Mouse (Mus musculus) bone marrow macrophage, adult 2 months (primary cell): ENCODE results near the gene Hist1h2ao. TPM values are rescaled to one million over a fixed set of nuclear protein-coding genes. Genes with fewer than 3 reads are reported as not detected.
"Not testable (repeated sequence)": the region's sequence is repeated elsewhere in the genome, so short reads cannot be mapped to it uniquely, and the experiment has no call there.

Experiments
- H3K27ac ChIP-seq: 2 replicates; pipeline ENCODE4 v1.5.1; 2012; ENCODE audit warnings: low read depth, low read length; ENCODE audit not compliant: insufficient read depth
- H3K4me1 ChIP-seq: 2 replicates; pipeline ENCODE4 v1.6.1; 2012; ENCODE audit warnings: low read length; ENCODE audit not compliant: control insufficient read depth, insufficient read depth
- H3K4me3 ChIP-seq: 2 replicates; pipeline ENCODE4 v1.5.1; 2012; ENCODE audit warnings: mild to moderate bottlenecking, low read length, moderate library complexity; ENCODE audit not compliant: insufficient read depth
- CTCF ChIP-seq: IDR thresholded peaks from 2 replicates; pipeline ENCODE4 v1.5.1; 2012; ENCODE audit warnings: low read depth, mild to moderate bottlenecking, low read length, moderate library complexity
- POLR2A ChIP-seq: IDR thresholded peaks from 2 replicates; pipeline ENCODE4 v1.6.1; 2012; ENCODE audit warnings: mild to moderate bottlenecking, low read depth, low read length, borderline replicate concordance
- polyA plus RNA-seq: library from polyadenylated mRNA; stranded (reverse); fragments of >200 nt; gene quantifications from 2 replicates; pipeline ENCODE4 v1.2.4, GENCODE M21; 2012; ENCODE audit not compliant: missing spikeins, insufficient read depth, insufficient read length

The Hist1h2ao gene
- polyA plus RNA-seq, result not detected in 2 replicates

DNA sequence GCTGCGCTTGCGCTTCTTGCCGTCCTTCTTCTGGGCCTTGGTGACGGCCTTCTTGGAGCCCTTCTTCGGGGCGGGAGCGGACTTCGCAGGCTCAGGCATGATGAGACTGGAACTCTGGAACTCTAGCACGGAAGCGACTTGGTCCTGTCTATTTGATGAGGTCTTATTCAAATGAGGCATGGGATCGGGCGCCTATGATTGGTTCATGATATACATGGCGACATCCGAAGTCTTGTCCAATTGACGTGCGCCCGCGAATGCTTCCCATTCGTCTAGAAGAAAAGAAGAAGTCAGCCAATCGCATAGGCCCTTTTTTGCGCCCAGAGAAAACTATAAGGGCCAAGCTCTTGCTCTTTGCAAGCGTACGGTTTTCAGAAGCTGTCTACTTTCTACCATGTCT is at the start of gene Hist1h2ao, which contains the start of gene Hist1h2bq:
Hist1h2ao (plus strand) TSS at position 393 of the 400 bp plus-strand sequence.
Hist1h2bq (minus strand) TSS at position 125 of the 400 bp plus-strand sequence.
- not testable (repeated sequence) for H3K27ac ChIP-seq, H3K4me3 ChIP-seq, H3K4me1 ChIP-seq

DNA sequence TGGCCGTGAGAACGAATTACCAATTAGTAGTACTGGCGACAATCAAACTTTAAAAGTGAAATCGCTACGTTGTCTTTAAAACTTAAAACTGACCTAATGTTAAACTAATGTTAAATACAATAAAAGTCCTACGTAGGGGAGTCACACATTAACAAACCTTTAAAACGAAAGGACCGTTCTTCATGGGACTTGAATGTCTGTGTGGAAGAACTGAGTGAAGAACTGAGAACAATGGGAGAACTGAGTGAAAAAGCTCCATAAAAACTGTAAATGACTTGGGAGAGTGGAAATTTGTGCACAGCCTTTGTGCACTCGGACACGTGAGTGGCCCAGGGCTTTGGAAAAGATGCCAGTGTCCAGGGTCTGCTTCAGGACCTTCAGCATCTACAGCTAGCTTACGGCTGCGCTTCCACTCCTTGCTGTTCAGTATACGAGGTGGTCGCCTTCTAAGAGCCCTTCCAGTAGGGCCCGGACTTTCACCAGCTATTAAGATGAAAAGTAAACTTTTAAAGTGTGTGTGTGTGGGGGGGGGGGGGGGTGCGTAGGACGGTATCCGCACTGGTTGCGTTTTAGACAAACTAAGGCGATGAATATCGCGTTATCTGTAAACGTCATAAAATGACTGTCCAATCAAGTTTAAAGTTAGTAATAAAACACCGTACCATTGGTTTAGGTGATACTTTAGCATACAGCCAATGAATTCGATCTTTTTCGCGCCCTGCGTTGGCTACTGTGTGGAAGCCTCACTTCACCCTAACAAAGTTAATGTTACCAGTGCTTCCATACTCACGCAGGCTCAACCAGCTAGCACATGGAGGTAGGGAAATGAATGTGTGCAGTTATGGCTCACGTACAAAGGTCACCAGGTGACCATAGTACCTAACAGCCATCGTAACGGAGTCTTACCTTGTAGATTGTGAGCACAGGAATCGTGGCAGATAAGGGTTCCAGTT is 31.2 kb upstream of the Hist1h2ao start:
- Histone ChIP-seq H3K4me3 (peak overlapping the region; percentile 65), H3K27ac (peak overlapping the region; percentile 79), H3K4me1 (peaks cover 2% of the 10 kb centered on the region; the same call in 1 of the 2 replicates)
- TF ChIP-seq POLR2A (no peak), CTCF (no peak)

DNA sequence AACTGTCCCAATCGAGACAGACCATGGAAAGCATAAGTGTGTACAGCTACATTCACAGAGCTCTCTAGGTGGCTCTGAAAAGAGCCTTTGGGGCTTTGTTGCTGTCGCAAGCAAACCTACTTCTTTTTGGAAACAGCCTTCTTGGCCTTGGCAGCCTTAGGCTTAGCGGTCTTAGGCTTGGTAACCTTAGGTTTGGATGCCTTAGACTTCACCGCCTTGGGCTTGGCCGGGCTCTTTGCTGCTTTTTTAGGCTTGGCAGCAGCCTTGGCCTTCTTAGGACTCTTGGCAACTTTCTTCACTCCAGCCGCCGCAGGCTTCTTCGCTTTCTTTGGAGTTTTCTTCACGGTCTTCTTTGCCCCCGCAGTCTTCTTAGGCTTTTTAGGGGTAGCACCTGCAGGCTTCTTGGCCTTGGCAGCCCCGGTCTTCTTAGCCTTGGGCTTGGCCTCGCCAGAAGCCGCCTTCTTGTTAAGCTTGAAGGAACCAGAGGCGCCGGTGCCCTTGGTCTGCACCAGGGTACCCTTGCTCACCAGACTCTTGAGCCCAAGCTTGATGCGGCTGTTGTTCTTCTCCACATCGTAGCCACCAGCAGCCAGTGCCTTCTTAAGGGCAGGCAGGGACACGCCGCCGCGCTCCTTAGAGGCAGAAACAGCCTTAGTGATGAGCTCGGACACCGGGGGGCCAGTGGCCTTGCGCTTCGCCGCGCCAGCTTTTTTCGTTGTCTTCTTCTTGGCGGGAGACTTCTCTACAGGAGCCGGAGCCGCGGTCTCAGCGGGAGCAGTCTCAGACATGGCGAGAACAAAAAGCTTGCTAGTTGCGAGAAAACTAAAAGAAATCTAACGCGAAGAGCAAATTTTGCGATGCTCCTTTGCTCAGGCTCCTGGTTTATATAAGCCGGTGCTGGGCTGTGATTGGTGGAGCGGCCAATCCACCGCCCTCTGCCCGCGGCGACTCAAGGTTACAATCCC is 30.2 kb upstream of the Hist1h2ao start, which contains the start of gene Hist1h1b:
Hist1h1b (minus strand) TSS at position 859 of the 965 bp plus-strand sequence.
- H3K27ac ChIP-seq, result peak within 1 kb of the TSS; percentile 79
- TF ChIP-seq POLR2A (no peak), CTCF (no peak)
- peaks cover 6% of the 10 kb centered on the region for H3K4me1 ChIP-seq
- H3K4me3 ChIP-seq, result peak within 1 kb of the TSS; percentile 65

DNA sequence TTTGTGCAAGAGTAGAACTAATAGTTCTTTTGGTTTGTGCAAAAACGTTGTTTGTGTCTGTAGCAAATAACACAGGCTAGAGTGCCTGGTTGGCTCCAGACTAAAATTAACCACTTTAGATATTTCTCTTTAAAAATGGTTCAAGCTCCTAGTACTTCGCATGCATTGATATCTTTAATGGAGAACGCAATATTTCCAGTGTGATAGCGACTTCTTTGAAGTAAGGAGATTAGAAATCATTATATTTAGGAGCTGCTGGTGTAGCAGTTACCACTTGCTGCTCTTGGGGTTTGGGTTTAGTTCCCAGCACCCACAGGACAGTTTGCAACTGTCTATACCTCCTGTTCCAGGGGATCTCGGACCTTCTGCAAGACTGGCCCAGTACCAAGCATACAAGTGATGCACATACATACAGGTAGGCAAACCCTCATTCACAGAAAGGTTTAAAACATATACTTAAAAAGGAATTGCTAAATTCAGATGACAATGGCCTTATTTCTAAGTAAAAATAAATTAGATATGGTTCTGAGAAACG is 29.2 kb upstream of the Hist1h2ao start:
- TF ChIP-seq POLR2A (no peak), CTCF (no peak)
- H3K27ac ChIP-seq, result peak overlapping the region; percentile 46; the same call in 1 of the 2 replicates
- no peak overlapping the region for H3K4me3 ChIP-seq
- peaks cover 11% of the 10 kb centered on the region for H3K4me1 ChIP-seq

DNA sequence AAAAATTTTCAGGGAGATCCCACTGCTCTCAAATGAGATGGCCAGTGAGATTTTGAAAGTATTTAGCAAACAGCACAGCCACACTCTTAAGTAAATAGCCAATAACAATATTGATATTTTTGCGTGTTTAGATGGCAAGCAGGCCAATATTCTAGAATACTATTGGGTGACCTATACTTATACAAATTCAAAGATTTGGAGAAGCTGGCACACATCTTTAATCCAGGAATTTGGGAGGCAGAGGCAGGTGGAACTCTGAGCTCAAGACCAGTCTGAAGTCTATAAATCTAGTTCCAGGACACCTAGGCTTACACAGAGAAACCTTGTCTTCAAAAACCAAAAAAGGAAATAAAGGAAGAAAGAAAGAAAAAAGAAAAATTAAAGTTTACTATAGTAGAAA is 28.6 kb upstream of the Hist1h2ao start:
- Histone ChIP-seq H3K4me1 (peaks cover 12% of the 10 kb centered on the region), H3K4me3 (no peak overlapping the region), H3K27ac (no peak overlapping the region)
- TF ChIP-seq CTCF (no peak), POLR2A (no peak)

DNA sequence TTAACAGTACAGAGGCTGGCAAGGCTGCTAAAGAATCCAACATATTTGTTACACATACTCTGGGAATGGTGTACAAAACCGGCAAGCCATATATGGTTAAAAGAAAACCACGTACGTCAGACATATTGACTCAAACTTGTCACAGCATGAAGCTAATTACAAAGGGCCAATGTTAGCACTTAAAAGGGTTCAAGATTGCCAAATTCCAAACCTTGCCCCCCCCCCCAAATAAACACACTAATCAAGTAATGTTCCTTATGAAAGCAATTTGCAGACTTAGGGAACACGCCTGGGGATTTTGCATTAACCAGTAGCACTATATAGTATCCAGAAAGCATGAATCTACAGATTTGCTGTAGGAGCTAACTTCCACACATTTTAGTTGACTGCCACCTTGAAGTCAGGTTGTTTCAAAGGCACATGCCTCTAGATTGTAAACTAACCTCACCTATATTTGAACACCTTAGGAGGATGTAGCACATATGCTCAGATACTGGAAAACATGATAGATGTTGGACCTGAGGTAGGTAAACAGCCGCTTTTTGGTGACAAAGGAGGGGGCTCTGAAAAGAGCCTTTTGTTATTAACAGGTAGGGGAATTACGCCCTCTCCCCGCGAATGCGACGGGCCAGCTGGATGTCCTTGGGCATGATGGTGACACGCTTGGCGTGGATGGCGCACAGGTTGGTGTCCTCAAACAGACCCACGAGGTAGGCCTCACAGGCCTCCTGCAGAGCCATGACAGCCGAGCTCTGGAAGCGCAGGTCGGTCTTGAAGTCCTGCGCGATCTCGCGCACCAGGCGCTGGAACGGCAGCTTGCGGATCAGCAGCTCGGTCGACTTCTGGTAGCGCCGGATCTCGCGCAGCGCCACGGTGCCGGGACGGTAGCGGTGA is 27.7 kb upstream of the Hist1h2ao start:
- Histone ChIP-seq H3K4me1 (peaks cover 12% of the 10 kb centered on the region), H3K27ac (peak overlapping the region; percentile 85), H3K4me3 (peak overlapping the region; percentile 62)

DNA sequence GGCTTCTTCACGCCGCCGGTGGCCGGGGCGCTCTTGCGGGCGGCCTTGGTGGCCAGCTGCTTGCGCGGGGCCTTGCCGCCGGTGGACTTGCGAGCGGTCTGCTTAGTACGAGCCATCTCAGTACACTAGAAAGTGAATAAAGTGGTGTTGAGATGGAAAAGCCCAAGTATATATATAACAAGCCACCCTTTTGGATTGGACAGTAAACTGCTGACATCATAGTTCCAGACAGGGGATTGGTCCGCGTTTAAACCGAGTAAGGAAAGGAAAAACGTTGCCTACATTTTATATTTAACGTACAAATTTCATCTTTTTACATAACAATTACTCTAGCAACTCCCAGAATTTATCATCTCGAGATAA is 27.0 kb upstream of the Hist1h2ao start, which contains the start of gene Hist1h3i:
Hist1h3i (minus strand) TSS at position 116 of the 363 bp plus-strand sequence.
- TF ChIP-seq POLR2A, result no peak
- no peak for TF ChIP-seq CTCF
- H3K27ac ChIP-seq, result peak within 1 kb of the TSS; percentile 89
- peaks cover 17% of the 10 kb centered on the region for H3K4me1 ChIP-seq
- peak within 1 kb of the TSS; percentile 62 for H3K4me3 ChIP-seq

DNA sequence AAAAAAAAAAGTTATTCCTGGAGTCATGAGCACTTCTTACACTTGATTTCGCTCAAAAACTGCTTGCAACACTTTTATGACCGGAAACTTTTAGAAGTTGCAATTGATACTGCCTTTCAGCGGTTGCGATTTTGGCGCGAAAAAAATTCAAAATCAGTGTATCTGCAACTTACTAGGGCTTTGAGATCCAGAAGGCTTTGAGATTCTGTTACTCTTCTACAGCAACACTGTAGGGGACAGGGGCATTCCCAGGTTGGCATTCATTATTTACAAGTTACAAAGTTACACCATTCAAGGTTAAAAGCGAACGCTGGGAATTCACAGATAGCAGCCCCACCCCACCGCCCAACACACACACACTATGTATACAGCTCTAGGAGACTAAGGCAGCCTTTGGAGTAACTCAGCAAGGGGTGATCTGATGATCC is 26.5 kb upstream of the Hist1h2ao start:
- Histone ChIP-seq H3K4me1 (peaks cover 20% of the 10 kb centered on the region), H3K27ac (peak overlapping the region; percentile 89), H3K4me3 (peak overlapping the region; percentile 18)
- TF ChIP-seq POLR2A, result no peak
- TF ChIP-seq CTCF, result no peak

DNA sequence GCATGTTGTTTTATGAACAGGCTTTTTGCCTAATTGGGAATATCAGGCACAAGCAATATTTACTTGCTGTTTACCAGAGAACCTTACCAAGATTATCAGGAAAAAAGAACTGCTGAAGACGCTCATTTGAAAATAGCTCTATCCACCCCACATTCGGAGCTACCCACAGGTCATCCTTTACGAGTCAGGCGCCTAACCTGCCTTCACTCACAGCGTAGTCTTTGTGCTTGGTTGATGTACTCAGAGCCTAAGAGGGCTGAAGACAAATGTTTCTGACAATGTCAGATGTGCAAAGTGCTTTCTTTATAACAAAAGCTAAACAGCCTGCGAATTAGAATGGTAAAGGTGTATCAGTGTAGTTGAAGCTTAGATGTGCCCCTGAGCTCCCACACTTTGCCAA is 26.0 kb upstream of the Hist1h2ao start:
- TF ChIP-seq CTCF, result no peak
- no peak for TF ChIP-seq POLR2A
- Histone ChIP-seq H3K4me3 (no peak overlapping the region), H3K27ac (peak overlapping the region; percentile 89), H3K4me1 (peaks cover 20% of the 10 kb centered on the region)
